Mouse (Mus musculus): Measurements from ENCODE around the gene Amz1. TPM values are rescaled to one million over a fixed set of nuclear protein-coding genes. Genes with fewer than 3 reads are reported as not detected.

Gene Amz1
- total and polyA plus RNA-seq, 3 experiments = 7.5 to 12.4 (median 8.3) TPM

- H3K79me2 ChIP-seq (replicated peaks; ENCODE audit: control insufficient read depth, extremely low read depth, insufficient read depth, poor library complexity, severe bottlenecking) = no peaks in the 10 kb centered on the region
- H3K27ac ChIP-seq (ENCODE audit: insufficient read depth, low read depth) = no peak overlapping the region
- TF ChIP-seq EP300 (IDR thresholded peaks at IDR 0.05; ENCODE audit: low read length) (no peak), NELFE (IDR thresholded peaks at IDR 0.05; ENCODE audit: low read depth, low read length) (no peak), ETS1 (conservative IDR thresholded peaks at IDR 0.05; ENCODE audit: low read depth, low read length) (no peak), RCOR1 (conservative IDR thresholded peaks at IDR 0.05; ENCODE audit: low read depth, low read length) (no peak), POLR2AphosphoS2 (IDR thresholded peaks at IDR 0.05; ENCODE audit: low read depth, low read length) (no peak), MAZ (IDR thresholded peaks at IDR 0.05; ENCODE audit: low read depth, low read length) (no peak)
- peaks cover 14% of the 10 kb centered on the region for H3K9me3 ChIP-seq (replicated peaks; ENCODE audit: low read length)
- no peaks in the 10 kb centered on the region for H3K27me3 ChIP-seq (replicated peaks)
- H3K4me3 ChIP-seq (replicated peaks in 1 of 3; ENCODE audit: low read depth in 2 of 3, low read length in 2 of 3, poor library complexity in 1 of 3) = no peak overlapping the region
- in situ Hi-C loops (cut with MboI; ENCODE audit: low pct_ligation_motif_present, low pct_unique_long_range_greater_than_20kb, low sequenced_read_pairs) (no loop called here), dilution Hi-C loops (cut with MboI; ENCODE audit: extremely low pct_ligation_motif_present, extremely low pct_unique_long_range_greater_than_20kb, low sequenced_read_pairs) (no loop called here)
- H3K36me3 ChIP-seq (replicated peaks in 1 of 2; ENCODE audit: control insufficient read depth in 1 of 2, insufficient read depth in 1 of 2, low read length in 1 of 2) = peaks cover 22 to 62% of the 10 kb centered on the region in 2 experiments
- no peak for DNase-seq (ENCODE audit: extremely low read depth)
- H3K4me1 ChIP-seq (ENCODE audit: control insufficient read depth in 1 of 2, insufficient read depth in 2 of 2) = peaks cover 12 to 22% of the 10 kb centered on the region in 2 experiments
- H3K9ac ChIP-seq (ENCODE audit: insufficient read depth, low read depth) = no peak overlapping the region
- H3K4me2 ChIP-seq (ENCODE audit: insufficient read depth, low read depth, poor library complexity, severe bottlenecking) = no peak overlapping the region
Observed at GRCm38 (mm10) chr5:140753223-140753622, 29.3 kb downstream of the Amz1 start.

- no peak overlapping the region for H3K9ac ChIP-seq (ENCODE audit: insufficient read depth, low read depth)
- no peak overlapping the region for H3K4me2 ChIP-seq (ENCODE audit: insufficient read depth, low read depth, poor library complexity, severe bottlenecking)
- no peaks in the 10 kb centered on the region for H3K9me3 ChIP-seq (replicated peaks; ENCODE audit: low read length)
- H3K27ac ChIP-seq (ENCODE audit: insufficient read depth, low read depth) = no peak overlapping the region
- dilution Hi-C loops (cut with MboI; ENCODE audit: extremely low pct_ligation_motif_present, extremely low pct_unique_long_range_greater_than_20kb, low sequenced_read_pairs) = no loop called here
- DNase-seq (ENCODE audit: extremely low read depth) = no peak
- peaks cover 17 to 65% of the 10 kb centered on the region in 2 experiments for H3K36me3 ChIP-seq (replicated peaks in 1 of 2; ENCODE audit: control insufficient read depth in 1 of 2, insufficient read depth in 1 of 2, low read length in 1 of 2)
- no peak for TF ChIP-seq ZC3H11A (IDR thresholded peaks at IDR 0.05; ENCODE audit: low read depth, low read length)
- no peak for TF ChIP-seq POLR2A (IDR thresholded peaks at IDR 0.05; ENCODE audit: low read depth, low read length)
- no peak for TF ChIP-seq EP300 (IDR thresholded peaks at IDR 0.05; ENCODE audit: low read length)
- TF ChIP-seq GABPA (IDR thresholded peaks at IDR 0.05; ENCODE audit: insufficient replicate concordance, low read depth, low read length) = no peak
- TF ChIP-seq KAT2A (IDR thresholded peaks at IDR 0.05; ENCODE audit: insufficient replicate concordance, low read length) = no peak
- TF ChIP-seq ZKSCAN1 (IDR thresholded peaks at IDR 0.05; ENCODE audit: borderline replicate concordance, low read depth, low read length) = no peak
- TF ChIP-seq PAX5 (IDR thresholded peaks at IDR 0.05; ENCODE audit: low read length) = no peak
- TF ChIP-seq USF1 (IDR thresholded peaks at IDR 0.05; ENCODE audit: low read depth, low read length) = no peak
- in situ Hi-C loops (cut with MboI; ENCODE audit: low pct_ligation_motif_present, low pct_unique_long_range_greater_than_20kb, low sequenced_read_pairs) = no loop called here
- peaks cover 2 to 19% of the 10 kb centered on the region in 2 experiments; a peak in 2 of 4 replicates for H3K4me1 ChIP-seq (ENCODE audit: control insufficient read depth in 1 of 2, insufficient read depth in 2 of 2)
- no peaks in the 10 kb centered on the region for H3K27me3 ChIP-seq (replicated peaks)
- H3K79me2 ChIP-seq (replicated peaks; ENCODE audit: control insufficient read depth, extremely low read depth, insufficient read depth, poor library complexity, severe bottlenecking) = no peaks in the 10 kb centered on the region
- no peak overlapping the region for H3K4me3 ChIP-seq (replicated peaks in 1 of 3; ENCODE audit: low read depth in 2 of 3, low read length in 2 of 3, poor library complexity in 1 of 3)
Observed at GRCm38 (mm10) chr5:140758864-140759263, 34.9 kb downstream of the Amz1 start.

GRCm38 (mm10) chr5:140762540-140762939 lies 38.6 kb downstream of the Amz1 start:
- Histone ChIP-seq H3K9me3 (replicated peaks; ENCODE audit: low read length) (no peaks in the 10 kb centered on the region), H3K9ac (ENCODE audit: insufficient read depth, low read depth) (no peak overlapping the region), H3K27ac (ENCODE audit: insufficient read depth, low read depth) (no peak overlapping the region), H3K4me3 (replicated peaks in 1 of 3; ENCODE audit: low read depth in 2 of 3, low read length in 2 of 3, poor library complexity in 1 of 3) (no peak overlapping the region), H3K4me1 (ENCODE audit: control insufficient read depth in 1 of 2, insufficient read depth in 2 of 2) (peaks cover 2 to 47% of the 10 kb centered on the region in 2 experiments; a peak in 2 of 4 replicates), H3K36me3 (replicated peaks in 1 of 2; ENCODE audit: control insufficient read depth in 1 of 2, insufficient read depth in 1 of 2, low read length in 1 of 2) (peaks cover 17 to 53% of the 10 kb centered on the region in 2 experiments), H3K79me2 (replicated peaks; ENCODE audit: control insufficient read depth, extremely low read depth, insufficient read depth, poor library complexity, severe bottlenecking) (no peaks in the 10 kb centered on the region), H3K4me2 (ENCODE audit: insufficient read depth, low read depth, poor library complexity, severe bottlenecking) (no peak overlapping the region), H3K27me3 (replicated peaks) (no peaks in the 10 kb centered on the region)
- no peak for TF ChIP-seq ETS1 (conservative IDR thresholded peaks at IDR 0.05; ENCODE audit: low read depth, low read length)
- TF ChIP-seq ZKSCAN1 (IDR thresholded peaks at IDR 0.05; ENCODE audit: borderline replicate concordance, low read depth, low read length) = no peak
- TF ChIP-seq ZMIZ1 (IDR thresholded peaks at IDR 0.05; ENCODE audit: low read depth, low read length) = no peak
- TF ChIP-seq NELFE (IDR thresholded peaks at IDR 0.05; ENCODE audit: low read depth, low read length) = no peak
- no peak for DNase-seq (ENCODE audit: extremely low read depth)
- dilution Hi-C loops (cut with MboI; ENCODE audit: extremely low pct_ligation_motif_present, extremely low pct_unique_long_range_greater_than_20kb, low sequenced_read_pairs) = no loop called here
- in situ Hi-C loops (cut with MboI; ENCODE audit: low pct_ligation_motif_present, low pct_unique_long_range_greater_than_20kb, low sequenced_read_pairs) = no loop called here
